In genomic region chr2:84556888-84557514, GRCm38 (mm10) we compare ENCODE assay signal across 7 mouse cellular contexts.
DNase-seq lines count a peak whose midpoint lies in the region; ATAC-seq lines count a peak whose summit lies in the region.

No protein-coding gene starts in this region.

- H3K36me3 ChIP-seq in midbrain, embryonic 14.5 days (ENCODE audit: control insufficient read depth, insufficient read depth, low read length), result no peaks in the 10 kb centered on the region
- no peaks in the 10 kb centered on the region for H3K36me3 ChIP-seq in midbrain, embryonic 10.5 days
- H3K36me3 ChIP-seq in hindbrain, embryonic 13.5 days, result no peaks in the 10 kb centered on the region
- H3K36me3 ChIP-seq in liver, embryonic 13.5 days, result no peaks in the 10 kb centered on the region
- no peaks in the 10 kb centered on the region for H3K36me3 ChIP-seq in stomach, embryonic 16.5 days (ENCODE audit: control insufficient read depth, insufficient read depth, low read length)

- no peaks in the 10 kb centered on the region for H3K9me3 ChIP-seq in midbrain, embryonic 14.5 days (ENCODE audit: control insufficient read depth, low read length)
- H3K9me3 ChIP-seq in midbrain, embryonic 10.5 days (replicated peaks), result no peaks in the 10 kb centered on the region
- H3K9me3 ChIP-seq in hindbrain, embryonic 13.5 days, result no peaks in the 10 kb centered on the region
- H3K9me3 ChIP-seq in liver, embryonic 13.5 days (replicated peaks), result no peaks in the 10 kb centered on the region
- H3K9me3 ChIP-seq in stomach, embryonic 16.5 days (replicated peaks; ENCODE audit: control insufficient read depth, low read length), result no peaks in the 10 kb centered on the region

- H3K4me2 ChIP-seq in midbrain, embryonic 14.5 days (ENCODE audit: low read length), result 0 out of 2 replicates have a peak overlapping the region, but pooled peaks have one; percentile 23
- peak overlapping the region; percentile 37 for H3K4me2 ChIP-seq in hindbrain, embryonic 13.5 days
- H3K4me2 ChIP-seq in liver, embryonic 13.5 days, result peak overlapping the region; percentile 21
- peak overlapping the region; percentile 19; the same call in 1 of the 2 replicates for H3K4me2 ChIP-seq in stomach, embryonic 16.5 days (ENCODE audit: low read depth, low read length)

- H3K4me3 ChIP-seq in midbrain, embryonic 14.5 days (replicated peaks; ENCODE audit: low read depth, low read length), result no peak overlapping the region
- H3K4me3 ChIP-seq in midbrain, embryonic 10.5 days, result no peak overlapping the region
- H3K4me3 ChIP-seq in hindbrain, embryonic 13.5 days, result no peak overlapping the region
- H3K4me3 ChIP-seq in liver, embryonic 13.5 days (replicated peaks), result 0 out of 2 replicates have a peak overlapping the region, but pooled peaks have one; percentile 2
- no peak overlapping the region for H3K4me3 ChIP-seq in stomach, embryonic 16.5 days (replicated peaks; ENCODE audit: low read length)

- no peak overlapping the region for H3K9ac ChIP-seq in midbrain, embryonic 14.5 days (replicated peaks; ENCODE audit: low read length)
- no peak overlapping the region for H3K9ac ChIP-seq in hindbrain, embryonic 13.5 days
- no peak overlapping the region for H3K9ac ChIP-seq in liver, embryonic 13.5 days
- no peak overlapping the region for H3K9ac ChIP-seq in stomach, embryonic 16.5 days (ENCODE audit: low read length)

- no peaks in the 10 kb centered on the region for H3K27me3 ChIP-seq in midbrain, embryonic 14.5 days (ENCODE audit: control insufficient read depth, insufficient read depth, low read length)
- no peaks in the 10 kb centered on the region for H3K27me3 ChIP-seq in midbrain, embryonic 10.5 days (ENCODE audit: low read depth, poor library complexity, severe bottlenecking)
- H3K27me3 ChIP-seq in hindbrain, embryonic 13.5 days, result no peaks in the 10 kb centered on the region
- H3K27me3 ChIP-seq in liver, embryonic 13.5 days, result no peaks in the 10 kb centered on the region
- H3K27me3 ChIP-seq in stomach, embryonic 16.5 days (ENCODE audit: control insufficient read depth, insufficient read depth, low read length), result no peaks in the 10 kb centered on the region

- no peaks in the 10 kb centered on the region for H3K4me1 ChIP-seq in midbrain, embryonic 14.5 days (ENCODE audit: control insufficient read depth, insufficient read depth, low read length)
- no peaks in the 10 kb centered on the region for H3K4me1 ChIP-seq in midbrain, embryonic 10.5 days
- H3K4me1 ChIP-seq in hindbrain, embryonic 13.5 days (replicated peaks), result 0 out of 2 replicates have a peak, but pooled peaks cover 3% of the 10 kb centered on the region
- H3K4me1 ChIP-seq in liver, embryonic 13.5 days (replicated peaks), result no peaks in the 10 kb centered on the region
- no peaks in the 10 kb centered on the region for H3K4me1 ChIP-seq in stomach, embryonic 16.5 days (ENCODE audit: control insufficient read depth, insufficient read depth, low read length)

- no peak overlapping the region for H3K27ac ChIP-seq in midbrain, embryonic 14.5 days (replicated peaks; ENCODE audit: low read depth, low read length)
- no peak overlapping the region for H3K27ac ChIP-seq in midbrain, embryonic 10.5 days (replicated peaks)
- H3K27ac ChIP-seq in hindbrain, embryonic 13.5 days, result no peak overlapping the region
- no peak overlapping the region for H3K27ac ChIP-seq in liver, embryonic 13.5 days
- no peak overlapping the region for H3K27ac ChIP-seq in stomach, embryonic 16.5 days (ENCODE audit: low read length)

- no peak for ATAC-seq in midbrain, embryonic 14.5 days (ENCODE audit: low FRiP score, low TSS enrichment)
- ATAC-seq in hindbrain, embryonic 13.5 days (ENCODE audit: low FRiP score), result no peak
- no peak for ATAC-seq in liver, embryonic 13.5 days (ENCODE audit: low read depth)
- no peak for ATAC-seq in stomach, embryonic 16.5 days (ENCODE audit: insufficient read depth, low FRiP score)

- DNase-seq in midbrain, embryonic 14.5 days, result peak; percentile 19
- no peak for DNase-seq in midbrain, embryonic 10.5 days (ENCODE audit: low spot score)
- peak; percentile 9 for DNase-seq in embryo, embryonic 10.5 days (ENCODE audit: low spot score)
- no peak for DNase-seq in liver, embryonic 13.5 days
- DNase-seq in spleen, postnatal 4 days (ENCODE audit: low spot score in 2 of 2), result no peak

- WGBS in midbrain, embryonic 14.5 days, result 59% methylated on average over 10 of the region's 10 CpGs
- WGBS in midbrain, embryonic 10.5 days, result 62% methylated on average over 10 of the region's 10 CpGs
- WGBS in hindbrain, embryonic 13.5 days, result 46% methylated on average over 10 of the region's 10 CpGs
- WGBS in liver, embryonic 13.5 days (ENCODE audit: insufficient replicate concordance), result 28% methylated on average over 10 of the region's 10 CpGs
- WGBS in stomach, embryonic 16.5 days, result 50% methylated on average over 10 of the region's 10 CpGs

Comparison
In these comparisons a context has a peak if more than half of its experiments do, and no peak if none do; other contexts are left out.
1. DNase-seq: peak in midbrain, embryonic 14.5 days (single experiment) and embryo, embryonic 10.5 days (single experiment); none in midbrain, embryonic 10.5 days (single experiment), liver, embryonic 13.5 days (single experiment) and spleen, postnatal 4 days (0 of 2).
2. Peak in every context shown above with its lines, with median percentiles within 50 percentile points of each other: H3K4me2 ChIP-seq.